Mouse (Mus musculus): Measurements from ENCODE around the gene Nedd4.

- TF ChIP-seq CTCF (IDR thresholded peaks at IDR 0.05; ENCODE audit: low read depth, low read length) (no peak), POLR2A (IDR thresholded peaks at IDR 0.05; ENCODE audit: borderline replicate concordance, low read depth, low read length) (no peak)
Measured at GRCm38 (mm10) chr9:72691942-72692341, 29.8 kb downstream of the Nedd4 start.

Data from bone marrow macrophage, adult 2 months (primary cell).